ENCODE assay signal across 36 mouse cellular contexts in genomic region chr10:61137567-61137966, GRCm38 (mm10). TPM values are rescaled to one million over a fixed set of nuclear protein-coding genes. Genes with fewer than 3 reads are reported as not detected.
"Had no signal": no experiment of that assay in that cellular context is flagged by ENCODE, and none has a peak within 500 bp of the region (broad histone marks: within the 10 kb centered on the region; RNA-seq: fewer than 3 reads in every experiment).

No protein-coding gene starts in this region.

- H3K36me3 ChIP-seq: midbrain, embryonic 12.5 days had no signal

- ATAC-seq: lung, postnatal 0 days; midbrain, embryonic 13.5 days; midbrain, embryonic 15.5 days; midbrain, embryonic 16.5 days had no signal

- DNase-seq: left cerebral cortex, postnatal 4 days; liver, embryonic 13.5 days; lung, adult 18-20 months; lung, adult 2 months; lung, embryonic 14.5 days; lung, postnatal 10 days; lung, postnatal 14 days; lung, postnatal 36 days; lung, postnatal 4 days; midbrain, embryonic 14.5 days had no signal

- H3K4me3 ChIP-seq: left cerebral cortex, adult 2 months; limb, embryonic 10.5 days; limb, embryonic 12.5 days; limb, embryonic 13.5 days; limb, embryonic 15.5 days; liver, embryonic 13.5 days; liver, embryonic 15.5 days; lung, embryonic 15.5 days; megakaryocyte, embryonic 14.5 days; midbrain, embryonic 10.5 days; midbrain, embryonic 12.5 days; midbrain, embryonic 13.5 days; midbrain, embryonic 15.5 days; myocyte; neural tube, embryonic 12.5 days; neural tube, embryonic 13.5 days had no signal

- H3K9ac ChIP-seq: limb, embryonic 12.5 days; limb, embryonic 13.5 days; limb, embryonic 15.5 days; liver, embryonic 13.5 days; liver, embryonic 14.5 days; liver, embryonic 15.5 days; lung, embryonic 14.5 days; lung, embryonic 15.5 days; midbrain, embryonic 12.5 days; midbrain, embryonic 13.5 days; midbrain, embryonic 15.5 days; neural tube, embryonic 12.5 days; neural tube, embryonic 13.5 days had no signal

- H3K27me3 ChIP-seq: limb, embryonic 12.5 days; limb, embryonic 13.5 days; limb, embryonic 15.5 days; liver, embryonic 13.5 days; liver, embryonic 15.5 days; lung, embryonic 15.5 days; megakaryocyte, embryonic 14.5 days; midbrain, embryonic 12.5 days; midbrain, embryonic 13.5 days; midbrain, embryonic 15.5 days; neural tube, embryonic 12.5 days; neural tube, embryonic 13.5 days had no signal

- H3K4me2 ChIP-seq: limb, embryonic 12.5 days; limb, embryonic 13.5 days; limb, embryonic 15.5 days; liver, embryonic 13.5 days; liver, embryonic 15.5 days; lung, embryonic 14.5 days; lung, embryonic 15.5 days; midbrain, embryonic 11.5 days; midbrain, embryonic 12.5 days; midbrain, embryonic 13.5 days; midbrain, embryonic 15.5 days; neural tube, embryonic 12.5 days; neural tube, embryonic 13.5 days had no signal

- H3K27ac ChIP-seq: left cerebral cortex, adult 2 months; limb, embryonic 10.5 days; limb, embryonic 12.5 days; limb, embryonic 13.5 days; limb, embryonic 15.5 days; liver, embryonic 13.5 days; liver, embryonic 14.5 days; liver, embryonic 15.5 days; lung, embryonic 15.5 days; macrophage; midbrain, embryonic 10.5 days; midbrain, embryonic 12.5 days; midbrain, embryonic 13.5 days; midbrain, embryonic 15.5 days; neural tube, embryonic 12.5 days; neural tube, embryonic 13.5 days had no signal

- H3K9me3 ChIP-seq: limb, embryonic 10.5 days; limb, embryonic 12.5 days; limb, embryonic 13.5 days; limb, embryonic 15.5 days; liver, embryonic 13.5 days; liver, embryonic 15.5 days; lung, embryonic 15.5 days; megakaryocyte, embryonic 14.5 days; midbrain, embryonic 10.5 days; midbrain, embryonic 12.5 days; midbrain, embryonic 13.5 days; midbrain, embryonic 15.5 days; neural tube, embryonic 12.5 days; neural tube, embryonic 13.5 days had no signal

- H3K4me1 ChIP-seq: limb, embryonic 10.5 days; limb, embryonic 12.5 days; limb, embryonic 13.5 days; limb, embryonic 15.5 days; lung, embryonic 15.5 days; megakaryocyte, embryonic 14.5 days; midbrain, embryonic 10.5 days; midbrain, embryonic 12.5 days; midbrain, embryonic 15.5 days; neural tube, embryonic 12.5 days; neural tube, embryonic 13.5 days had no signal

RNA-seq across cellular contexts. Expression of gene Tbata, which starts 34.2 kb away (rescaled TPM):
- total RNA-seq: megakaryocyte progenitor cell, adult 5-6 weeks; megakaryocyte, adult 5-6 weeks; megakaryocyte-erythroid progenitor cell, adult 5-6 weeks; monocyte, adult 5-6 weeks had no signal
- polyA plus RNA-seq: limb, embryonic 10.5 days; limb, embryonic 11.5 days; limb, embryonic 12.5 days; limb, embryonic 13.5 days; liver, embryonic 13.5 days; liver, embryonic 14.5 days; liver, embryonic 15.5 days; macrophage; midbrain, embryonic 10.5 days; midbrain, embryonic 11.5 days; midbrain, embryonic 12.5 days; midbrain, embryonic 14.5 days; midbrain, embryonic 15.5 days; myocyte; neural tube, embryonic 11.5 days had no signal

RNA-seq across cellular contexts. Expression of gene Pcbd1, which starts 48.4 kb away (rescaled TPM):
- total RNA-seq: megakaryocyte, adult 5-6 weeks; monocyte, adult 5-6 weeks had no signal
- polyA plus RNA-seq: macrophage had no signal
